Mouse (Mus musculus): ENCODE results near the gene Zcchc4.
A peak's percentile ranks its signal among the peaks of the same experiment; 100 is the strongest.

Gene Zcchc4

DNA sequence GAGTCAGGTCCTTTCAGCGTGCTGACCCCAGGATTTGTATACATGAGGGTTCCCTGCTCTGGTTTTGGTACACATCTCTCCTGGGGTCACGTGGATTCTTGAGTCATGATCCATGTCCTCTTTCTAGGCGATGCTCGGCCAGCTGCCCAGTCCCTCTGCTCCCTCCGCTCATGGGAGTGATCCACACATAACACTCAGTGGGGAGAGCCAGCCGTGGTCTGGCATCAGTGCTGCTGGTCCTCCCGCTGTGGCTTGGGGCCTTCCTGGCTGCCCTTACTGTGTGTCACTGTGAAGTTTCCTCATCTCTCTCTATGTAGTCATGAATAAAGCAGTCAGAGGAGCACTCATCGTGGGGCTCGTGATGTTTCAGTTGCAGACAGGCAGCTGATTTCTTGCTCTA is 18.9 kb downstream of the Zcchc4 start:
- DNase-seq (ENCODE audit: low read depth) = peak; percentile 68

DNA sequence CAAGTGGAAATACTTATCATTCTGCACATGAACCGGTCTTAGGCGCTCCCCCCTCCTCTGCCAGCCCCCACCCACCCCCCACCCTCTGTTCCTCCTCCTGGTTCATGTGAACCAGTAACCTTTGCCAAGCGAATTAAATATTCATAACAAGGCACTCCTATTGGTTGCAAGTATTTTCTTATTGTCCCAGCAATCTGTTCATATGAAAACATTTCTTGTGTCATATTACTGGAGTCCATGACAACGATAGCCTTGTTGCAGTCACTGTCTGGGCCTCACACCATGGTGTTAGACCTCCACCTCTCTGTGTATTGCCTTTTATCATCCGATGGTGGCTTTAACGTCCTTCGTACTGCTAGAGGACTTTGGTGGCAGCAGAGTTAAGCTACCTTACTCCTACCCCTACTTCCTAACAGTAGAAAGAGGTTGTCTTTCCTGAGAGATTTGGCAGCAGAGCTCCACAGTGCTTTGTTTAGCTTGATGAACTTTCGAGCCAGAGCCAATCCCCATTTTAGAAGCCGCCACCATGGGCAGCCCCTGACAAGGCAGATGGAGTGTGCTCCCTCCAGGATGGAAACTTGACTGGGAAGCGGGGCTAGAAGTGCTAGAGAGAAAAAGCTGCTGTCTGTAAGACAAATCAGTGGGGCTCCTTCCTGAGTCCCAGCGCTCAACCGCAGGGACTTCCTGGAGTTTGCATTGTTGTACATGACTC is 24.2 kb downstream of the Zcchc4 start:
- no peak for DNase-seq (ENCODE audit: low read depth)

DNA sequence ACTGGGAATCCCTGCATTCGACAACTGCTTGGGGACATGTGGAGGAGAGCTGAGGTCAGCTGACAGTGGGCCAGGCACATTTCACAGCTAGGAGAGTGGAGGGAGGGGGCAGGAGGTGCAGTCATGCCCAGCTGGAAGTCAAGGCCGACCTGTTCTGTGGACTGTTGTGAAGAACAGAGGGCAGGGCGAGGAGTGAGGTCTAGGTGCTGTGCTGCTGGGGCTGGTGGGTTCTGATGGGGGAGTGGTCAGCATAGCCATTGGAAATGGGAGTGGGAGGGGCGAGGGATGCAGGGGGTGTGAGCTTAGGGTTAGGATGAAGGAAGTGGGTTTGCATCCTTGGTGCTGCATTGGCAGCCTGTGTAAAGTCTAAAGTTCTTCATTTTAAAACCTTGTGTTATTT is 30.6 kb downstream of the Zcchc4 start:
- no peak for DNase-seq (ENCODE audit: low read depth)

DNA sequence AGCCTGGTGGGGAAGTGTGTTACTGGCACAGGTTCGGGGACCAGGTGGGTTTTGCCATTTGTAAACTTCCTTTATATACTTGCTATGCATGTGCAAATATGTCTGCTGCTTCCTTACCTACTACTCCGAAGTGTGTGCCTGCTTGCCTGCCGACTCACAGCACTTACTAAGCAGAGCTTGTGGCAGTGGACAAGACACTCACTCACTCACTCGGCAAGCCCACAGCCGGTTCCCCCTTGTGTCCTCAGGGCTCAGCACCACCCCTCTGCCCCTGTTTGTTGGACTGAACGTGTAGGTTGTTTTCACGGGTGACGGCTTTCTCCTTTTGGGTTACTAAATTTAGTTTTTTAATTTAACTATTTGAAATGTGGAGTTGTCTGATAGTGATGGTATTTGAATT is 31.1 kb downstream of the Zcchc4 start:
- no peak for DNase-seq (ENCODE audit: low read depth)

DNA sequence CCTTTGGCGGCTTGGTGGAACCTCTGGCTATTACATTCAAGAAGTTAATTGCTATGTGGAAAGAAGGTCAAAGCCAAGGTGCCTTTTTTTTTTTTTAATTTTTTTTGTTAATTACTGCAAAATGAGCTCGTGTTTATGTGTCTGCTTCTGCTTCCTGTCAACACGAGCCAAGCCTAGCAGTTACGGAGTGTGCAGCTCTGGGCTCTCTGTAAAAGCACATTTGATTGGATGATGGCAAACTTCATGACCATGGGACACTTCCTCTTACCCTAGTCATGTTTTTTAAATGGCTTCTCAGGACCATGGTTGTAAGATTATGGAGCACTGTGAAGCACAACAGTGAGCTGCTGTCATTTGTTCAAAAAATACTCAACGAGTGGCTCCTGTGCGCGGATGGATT is 31.8 kb downstream of the Zcchc4 start:
- no peak for DNase-seq (ENCODE audit: low read depth)

DNA sequence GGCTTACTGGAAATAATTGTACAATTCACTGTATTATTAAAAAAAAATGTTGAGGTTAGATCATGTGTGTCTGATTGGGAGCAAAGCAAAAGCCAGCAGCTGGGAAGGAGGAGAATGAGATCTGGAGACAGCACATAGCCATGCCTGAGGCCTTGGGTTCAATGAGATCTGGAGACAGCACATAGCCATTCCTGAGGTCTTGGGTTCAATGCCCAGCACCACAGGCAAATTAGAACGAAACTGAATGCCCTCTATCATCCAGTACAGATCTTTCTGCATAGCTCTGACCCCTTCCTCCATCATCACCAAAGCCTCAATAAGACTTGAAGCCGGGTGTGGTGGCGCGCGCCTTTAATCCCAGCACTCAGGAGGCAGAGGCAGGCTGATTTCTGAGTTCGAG is 35.2 kb downstream of the Zcchc4 start:
- no peak for DNase-seq (ENCODE audit: low read depth)

DNA sequence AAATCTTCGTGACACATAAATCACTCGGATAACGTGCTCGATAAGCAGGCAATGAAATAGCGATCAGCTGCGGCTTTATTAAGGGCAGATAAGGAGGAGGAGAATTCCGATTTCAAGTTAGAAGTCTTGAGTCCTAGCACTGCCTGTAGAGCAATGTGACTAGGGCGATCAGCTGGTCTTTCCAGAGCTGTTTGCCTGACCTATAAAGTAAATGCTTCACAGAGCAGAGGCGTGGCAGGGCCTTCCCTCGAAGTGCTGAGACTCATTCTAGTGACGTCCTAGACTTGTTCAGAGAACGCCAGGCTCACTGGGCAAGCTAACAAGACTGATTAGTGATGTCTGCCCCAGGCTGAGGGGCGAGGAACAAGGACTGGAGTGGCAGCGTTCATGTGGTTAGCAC is 35.8 kb downstream of the Zcchc4 start:
- no peak for DNase-seq (ENCODE audit: low read depth)

DNA sequence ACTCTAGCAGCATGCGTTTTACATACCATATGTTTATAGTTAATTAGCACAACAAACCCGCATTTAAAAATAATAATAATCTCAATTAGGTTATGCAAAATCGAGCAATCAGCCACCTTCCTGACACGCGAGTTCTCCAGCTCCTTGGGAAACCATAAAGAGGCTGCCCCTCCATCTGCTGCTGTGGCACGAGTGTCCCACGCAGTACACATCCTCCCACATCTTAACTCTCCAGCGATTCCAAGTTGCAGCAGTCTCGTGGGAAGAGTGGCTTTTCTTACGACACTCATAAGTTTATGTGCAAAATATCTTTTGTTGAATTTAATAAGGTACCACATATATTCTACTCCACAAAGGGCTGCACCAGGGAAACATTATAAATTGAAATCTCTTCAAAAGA is 37.2 kb downstream of the Zcchc4 start:
- no peak for DNase-seq (ENCODE audit: low read depth)

DNA sequence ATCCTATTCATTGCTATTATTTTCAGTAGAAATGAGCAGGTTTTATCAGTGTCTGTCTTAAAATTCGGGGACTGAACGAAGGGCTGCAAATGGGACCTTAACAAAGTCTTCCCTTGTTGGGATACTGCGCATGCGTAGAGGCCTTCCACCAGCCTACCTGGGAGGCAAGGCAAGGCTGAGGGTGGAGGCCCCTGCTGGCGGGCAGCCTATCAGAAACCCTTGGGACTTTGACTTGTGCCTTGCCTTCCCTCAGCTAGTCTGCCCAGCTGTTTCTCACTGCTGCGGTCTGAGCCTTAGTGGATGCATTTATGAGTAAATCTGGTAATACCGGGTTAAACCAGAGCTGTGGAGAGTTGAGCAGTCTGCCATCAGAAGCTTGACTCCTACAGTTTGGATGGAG is 38.1 kb downstream of the Zcchc4 start:
- no peak for DNase-seq (ENCODE audit: low read depth)

DNA sequence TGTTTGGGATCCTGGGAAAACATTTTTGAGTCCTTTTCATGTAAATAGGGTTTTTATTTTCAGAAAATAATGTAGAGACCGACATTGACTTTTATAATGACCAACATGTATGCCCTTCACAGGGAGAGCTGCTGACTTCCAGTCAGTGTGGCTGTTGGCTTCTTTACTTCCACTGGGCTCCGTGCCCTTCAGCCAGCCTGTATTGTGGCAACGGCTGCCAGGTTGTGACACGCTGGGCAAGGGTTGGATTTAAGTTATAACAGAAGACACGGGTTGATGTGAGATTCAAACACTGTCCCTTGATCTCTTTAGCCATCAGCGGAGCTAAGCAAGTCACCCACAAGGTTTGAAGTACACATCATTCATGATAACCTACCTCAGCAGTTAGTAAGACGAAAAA is 43.5 kb downstream of the Zcchc4 start:
- DNase-seq (ENCODE audit: low read depth) = no peak

DNA sequence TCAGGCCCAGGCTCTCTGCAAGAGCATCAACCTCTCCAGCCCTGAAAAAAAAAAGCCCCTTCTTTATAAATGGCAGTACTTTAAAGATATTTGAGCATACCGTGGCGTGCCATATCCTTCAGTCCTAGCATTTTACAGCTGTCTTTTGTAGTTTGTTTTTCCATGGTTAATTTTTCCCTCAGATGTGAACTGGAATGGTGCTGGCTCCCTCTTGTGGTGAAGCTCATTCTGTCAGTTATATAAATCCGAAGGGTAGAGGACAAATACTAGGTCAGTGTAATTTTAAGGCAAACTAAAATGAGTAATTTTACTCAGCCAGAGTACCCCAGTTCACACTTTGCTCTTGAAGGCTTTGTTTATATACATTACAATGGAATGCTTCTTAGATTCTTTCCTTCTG is 46.5 kb downstream of the Zcchc4 start:
- peak; percentile 70 for DNase-seq (ENCODE audit: low read depth)

DNA sequence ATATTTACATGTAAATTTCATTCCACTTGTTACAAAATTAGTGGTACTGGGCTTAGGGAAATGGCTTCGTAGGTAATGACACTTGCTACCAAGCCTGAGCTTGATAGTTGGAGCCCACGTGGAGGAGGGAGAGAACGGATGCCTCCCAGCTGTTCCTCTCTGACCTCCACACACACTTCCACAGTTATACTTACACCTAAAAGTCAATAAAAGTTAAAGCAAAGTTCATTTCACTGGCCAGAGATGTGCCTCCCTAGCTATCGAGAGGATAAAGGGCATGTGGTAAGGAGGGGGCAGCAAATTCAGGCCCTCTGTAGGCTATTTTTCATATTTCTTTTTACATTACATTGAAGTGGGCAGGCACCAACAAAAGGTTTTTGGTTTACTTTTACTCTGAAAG is 52.7 kb downstream of the Zcchc4 start:
- DNase-seq (ENCODE audit: low read depth) = no peak

DNA sequence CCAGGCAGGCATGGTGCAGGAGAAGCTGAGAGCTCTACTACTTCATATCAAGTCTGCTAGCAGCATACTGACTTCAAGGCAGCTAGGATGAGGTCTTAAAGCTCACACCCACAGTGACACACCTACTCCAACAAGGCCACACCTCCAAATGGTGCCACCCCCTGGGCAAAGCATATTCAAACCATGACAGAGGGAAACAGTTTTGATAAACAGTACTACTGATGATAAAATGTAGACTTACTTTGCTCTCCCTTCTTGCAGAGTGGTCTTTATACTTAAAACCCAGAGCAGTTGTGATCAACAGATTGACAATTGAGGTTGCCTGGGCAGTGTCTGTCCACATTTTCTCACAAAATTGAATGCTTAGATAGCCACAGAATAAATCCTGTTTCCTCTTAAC is 57.8 kb downstream of the Zcchc4 start:
- DNase-seq (ENCODE audit: low read depth) = peak; percentile 72

DNA sequence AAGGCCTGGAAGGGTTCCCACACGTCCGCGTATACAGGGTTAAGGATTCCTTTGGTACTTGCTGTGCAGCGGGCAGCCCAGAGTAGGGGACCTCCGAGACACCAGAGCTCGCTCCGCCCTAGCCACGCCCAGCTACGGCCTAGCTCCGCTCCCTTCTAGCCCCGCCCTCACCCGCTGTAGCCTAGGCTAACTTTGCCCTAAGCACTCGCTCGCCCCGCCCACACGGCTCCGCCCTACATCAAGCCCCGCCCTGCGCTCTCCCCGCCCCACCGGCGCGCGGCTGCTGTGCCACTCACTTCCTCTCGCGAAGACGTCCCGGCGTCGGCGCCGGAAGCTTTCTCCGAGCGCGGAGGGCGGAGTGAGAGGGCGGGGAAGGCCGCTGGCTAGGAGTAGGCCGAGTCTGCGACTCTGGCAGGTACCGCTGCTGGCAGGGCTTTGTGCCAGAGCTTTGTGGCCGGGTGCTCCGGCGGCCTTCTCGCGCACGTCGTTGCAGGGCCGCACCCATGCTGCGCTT is 58.6 kb downstream of the Zcchc4 start, which contains the start of gene Anapc4:
Gene Anapc4, plus strand, starts transcription at position 252 of the 514 bp plus-strand sequence.
- peak; percentile 99 for DNase-seq (ENCODE audit: low read depth)

DNA sequence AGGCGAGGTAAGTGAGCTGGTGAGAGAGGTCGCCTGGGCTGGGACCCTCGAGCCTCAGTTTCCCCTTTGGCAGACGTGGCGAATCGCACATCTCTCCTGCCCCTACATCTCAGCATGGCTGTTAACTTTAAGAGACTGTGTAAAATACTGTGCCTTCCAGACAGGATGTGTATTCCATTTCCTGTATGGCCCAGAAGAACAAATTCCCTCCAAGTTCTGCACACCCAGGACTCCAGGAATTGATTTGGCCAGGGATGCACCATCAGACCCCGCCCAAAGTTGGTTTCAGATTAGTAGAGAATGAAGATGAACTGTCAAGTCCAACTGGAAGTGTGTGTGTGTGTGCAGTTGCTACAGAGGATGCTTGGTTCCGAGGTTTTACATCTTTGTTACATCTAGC is 59.2 kb downstream of the Zcchc4 start:
- DNase-seq (ENCODE audit: low read depth) = no peak

DNA sequence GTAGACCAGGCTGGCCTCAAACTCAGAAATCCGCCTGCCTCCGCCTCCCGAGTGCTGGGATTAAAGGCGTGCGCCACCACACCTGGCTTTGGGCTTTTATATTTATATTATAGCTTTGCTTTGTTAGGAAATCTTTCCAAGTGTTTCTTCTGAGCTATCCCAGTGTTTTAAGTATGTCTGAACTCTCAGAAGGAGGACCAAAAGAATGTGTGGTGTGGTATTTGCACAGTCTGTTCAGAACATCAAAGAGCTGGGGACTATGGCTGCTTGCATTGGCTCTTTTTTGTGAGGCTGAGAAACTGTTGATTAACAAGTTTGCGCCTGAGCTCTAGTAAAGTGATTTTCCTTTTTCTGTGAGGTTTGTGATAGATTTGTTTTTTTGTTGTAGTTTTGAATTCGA is 69.1 kb downstream of the Zcchc4 start:
- DNase-seq (ENCODE audit: low read depth) = no peak

DNA sequence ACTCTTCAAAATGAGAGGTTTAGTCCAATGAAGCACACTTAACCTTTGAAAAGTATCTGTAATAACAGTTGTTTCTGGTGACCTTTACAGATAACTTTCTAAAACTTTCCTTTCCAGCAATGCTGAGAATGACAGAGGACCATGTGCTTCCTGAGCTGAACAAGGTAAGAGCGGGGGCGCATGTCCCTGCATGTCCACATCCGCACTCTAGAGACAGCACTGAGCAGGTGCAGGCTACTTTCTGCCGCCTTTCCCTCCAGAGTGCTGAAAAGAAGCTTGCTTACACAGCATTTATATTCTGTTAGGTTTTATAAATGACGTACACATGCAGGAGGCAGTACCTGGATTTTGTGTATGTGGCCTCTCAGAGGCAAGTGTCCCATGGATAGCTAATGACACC is 80.5 kb downstream of the Zcchc4 start:
- peak; percentile 13 for DNase-seq (ENCODE audit: low read depth)

DNA sequence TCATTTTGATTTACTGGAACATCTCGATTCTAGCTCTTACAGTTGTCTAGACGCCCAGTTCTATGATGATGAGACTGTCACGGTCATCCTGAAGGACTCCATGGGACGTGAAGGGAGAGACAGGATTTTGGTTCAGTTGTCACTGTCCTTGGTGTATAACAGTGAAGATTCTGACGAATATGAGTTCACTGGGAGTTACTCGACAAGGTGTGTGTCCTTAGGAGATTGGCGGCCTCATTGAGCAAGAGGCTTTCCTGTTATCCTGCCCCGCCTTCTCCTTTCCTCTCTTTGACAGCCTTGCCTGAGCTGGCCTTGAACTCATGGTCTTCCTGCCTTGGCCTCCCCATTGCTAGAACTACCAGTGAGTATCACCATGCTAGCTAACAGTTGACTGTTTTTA is 89.2 kb downstream of the Zcchc4 start:
- peak; percentile 71 for DNase-seq (ENCODE audit: low read depth)

DNA sequence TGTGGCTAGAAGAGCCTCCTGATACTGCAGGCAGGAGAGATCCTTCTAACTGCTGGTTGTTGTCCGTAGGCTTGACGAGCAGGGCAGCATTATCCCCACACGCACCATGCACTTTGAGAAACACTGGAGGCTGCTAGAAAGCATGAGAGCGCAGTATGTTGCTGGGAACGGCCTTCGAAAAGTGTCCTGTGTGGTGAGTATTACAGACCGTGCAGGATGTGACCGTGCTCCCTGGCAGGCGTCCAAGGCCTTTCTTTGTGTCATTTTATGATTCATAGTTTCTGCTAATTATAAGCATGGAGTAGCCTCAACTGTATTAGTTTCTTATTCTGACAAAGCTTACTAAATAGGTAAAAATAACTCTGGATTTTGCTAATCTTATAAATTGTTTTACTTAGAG is 90.6 kb downstream of the Zcchc4 start:
- DNase-seq (ENCODE audit: low read depth) = peak; percentile 97

DNA sequence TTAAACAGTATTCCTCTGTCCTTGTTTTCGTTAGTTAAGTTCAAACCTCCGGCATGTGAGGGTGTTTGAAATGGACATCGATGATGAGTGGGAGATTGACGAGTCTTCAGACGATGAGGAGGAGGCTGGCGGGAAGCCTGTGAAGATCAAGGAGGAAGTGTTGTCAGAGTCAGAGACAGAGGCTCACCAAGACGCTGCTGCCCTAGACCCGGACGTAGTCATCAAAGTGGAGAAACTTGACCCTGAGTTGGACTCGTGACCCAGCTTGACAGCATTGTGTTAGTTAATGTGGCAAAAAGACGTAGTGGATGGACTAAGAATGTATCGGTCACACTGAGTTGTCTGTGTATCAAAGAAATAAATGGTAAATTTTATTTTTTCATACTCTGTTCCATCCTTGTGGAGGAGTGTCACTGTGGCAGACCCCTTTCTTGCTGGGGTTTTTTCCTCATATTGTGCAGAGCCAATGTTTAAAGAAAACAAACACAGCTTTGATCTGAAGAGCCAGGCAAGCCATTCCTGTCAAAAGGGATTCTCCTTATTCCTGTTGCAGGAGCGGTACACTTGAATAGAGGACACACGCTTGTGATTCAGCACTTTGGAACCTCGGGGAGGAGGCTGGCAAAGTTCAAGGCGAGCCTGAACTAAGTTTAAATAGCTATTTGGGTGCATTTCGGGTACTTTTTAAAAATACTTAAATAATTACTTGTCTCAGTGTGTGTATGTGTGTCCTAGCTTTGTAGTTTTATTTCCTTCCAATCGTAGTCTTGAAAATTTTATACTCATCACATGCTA is 91.3 kb downstream of the Zcchc4 start:
- peak; percentile 88 for DNase-seq (ENCODE audit: low read depth)

DNA sequence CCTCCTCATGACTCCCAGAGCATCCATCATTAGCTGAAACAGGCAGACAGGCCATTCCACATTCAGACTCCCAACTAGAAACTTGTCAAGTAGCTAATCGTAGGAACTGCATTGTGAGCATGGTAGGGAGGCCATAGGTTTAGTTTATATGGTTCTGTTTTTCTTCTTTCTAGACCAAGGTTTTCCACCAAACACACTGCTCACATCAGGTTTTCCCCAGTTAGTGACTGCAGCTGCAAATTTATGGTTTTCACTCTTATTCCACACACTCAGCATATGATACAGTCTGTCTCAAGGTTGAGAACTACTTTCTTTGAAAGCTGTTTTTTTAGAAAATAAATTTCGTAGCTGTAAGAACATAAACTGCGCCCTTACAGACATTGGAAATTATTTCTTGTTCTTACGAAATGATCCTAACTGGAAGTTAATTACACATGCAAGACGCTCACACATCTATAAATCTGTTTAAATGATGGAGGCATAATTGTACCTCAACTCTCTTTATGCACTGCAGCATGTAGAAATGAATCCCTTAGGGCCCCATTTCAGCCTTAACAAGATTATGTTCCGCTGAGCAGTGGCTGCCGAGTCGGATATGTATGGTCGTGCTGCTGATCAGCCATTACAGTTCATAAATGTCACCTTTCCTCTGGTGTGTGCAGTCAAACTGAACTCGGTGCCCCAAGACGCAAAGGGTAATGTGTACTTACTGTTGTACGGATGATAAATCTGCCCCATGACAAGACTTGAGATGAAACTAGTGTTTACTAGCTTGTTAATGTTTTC is 93.9 kb downstream of the Zcchc4 start:
- no peak for DNase-seq (ENCODE audit: low read depth)

DNA sequence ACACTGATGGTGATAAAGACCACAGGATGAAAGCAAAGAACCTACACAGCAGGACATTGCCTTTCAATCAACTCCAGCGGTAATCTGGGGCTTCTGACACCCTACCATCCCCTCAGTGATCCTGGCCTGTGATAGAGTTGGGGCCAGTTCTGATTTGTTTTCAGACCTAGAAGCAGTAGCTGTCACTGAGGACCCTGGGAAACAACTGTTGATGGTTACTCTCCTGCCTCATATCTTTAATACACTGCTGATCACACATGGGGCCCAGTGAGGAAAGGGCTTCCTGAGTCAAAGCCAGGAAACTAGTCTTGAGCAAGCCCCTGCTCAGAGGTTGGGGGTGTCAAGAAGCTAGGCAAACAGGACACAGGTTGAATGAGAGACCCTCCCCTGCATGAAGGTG is 96.3 kb downstream of the Zcchc4 start:
- no peak for DNase-seq (ENCODE audit: low read depth)

DNA sequence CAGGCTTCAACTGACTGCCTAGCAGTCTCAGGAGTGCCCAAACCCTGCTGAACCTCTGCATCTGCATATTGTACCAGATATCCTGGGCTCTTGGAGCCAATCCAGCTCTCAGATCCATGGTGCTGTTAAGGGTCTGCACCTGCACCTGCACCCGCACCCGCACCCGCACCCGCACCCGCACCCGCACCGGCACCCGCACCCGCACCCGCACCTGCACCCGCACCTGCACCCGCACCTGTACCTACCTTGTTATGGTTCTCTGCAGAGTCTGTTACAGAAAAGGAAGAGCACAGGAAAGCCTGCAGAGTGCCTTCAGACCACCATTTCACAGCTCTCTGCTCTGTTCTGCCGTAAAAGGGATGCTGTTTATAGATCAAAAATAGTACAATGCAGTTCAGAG is 96.8 kb downstream of the Zcchc4 start:
- no peak for DNase-seq (ENCODE audit: low read depth)
